Mouse (Mus musculus): ENCODE data around the gene Akap14. TPM values are rescaled to one million over a fixed set of nuclear protein-coding genes. Genes with fewer than 3 reads are reported as not detected.

Gene Akap14
- total and polyA plus RNA-seq, 3 experiments = 0.17 TPM; not detected in 2

DNA sequence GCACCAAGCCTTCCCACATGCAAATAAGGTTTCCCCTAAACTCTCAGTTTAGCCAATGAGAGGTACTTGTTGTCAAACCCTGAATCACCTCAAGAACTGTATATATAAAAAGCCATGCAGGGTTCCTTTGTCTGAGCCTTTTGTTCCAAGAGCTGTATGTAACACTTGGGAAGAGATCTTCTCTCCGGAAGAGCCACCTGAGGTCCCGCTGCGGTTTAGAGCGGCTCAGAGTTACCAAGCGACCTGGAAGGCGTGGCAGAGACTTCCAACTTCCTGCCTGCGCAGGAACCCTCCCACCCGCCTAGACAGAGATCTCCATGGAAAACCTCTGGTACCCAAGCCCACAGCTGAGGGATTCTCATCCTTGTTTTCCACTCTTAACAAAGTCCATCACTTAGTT lies 30.0 kb upstream of the Akap14 start:
- dilution Hi-C loops (cut with MboI; ENCODE audit: extremely low pct_ligation_motif_present, extremely low pct_unique_long_range_greater_than_20kb, low sequenced_read_pairs) = no loop called here
- H3K9ac ChIP-seq (ENCODE audit: insufficient read depth, low read depth) = no peak overlapping the region
- DNase-seq (ENCODE audit: extremely low read depth) = no peak
- H3K27me3 ChIP-seq (replicated peaks) = no peaks in the 10 kb centered on the region
- H3K9me3 ChIP-seq (replicated peaks; ENCODE audit: low read length) = no peaks in the 10 kb centered on the region
- no peak overlapping the region for H3K27ac ChIP-seq (ENCODE audit: insufficient read depth, low read depth)
- no peak overlapping the region for H3K4me3 ChIP-seq (replicated peaks in 1 of 3; ENCODE audit: low read depth in 2 of 3, low read length in 2 of 3, poor library complexity in 1 of 3)
- H3K4me1 ChIP-seq (ENCODE audit: control insufficient read depth in 1 of 2, insufficient read depth in 2 of 2) = no peaks in the 10 kb centered on the region
- H3K36me3 ChIP-seq (replicated peaks in 1 of 2; ENCODE audit: control insufficient read depth in 1 of 2, insufficient read depth in 1 of 2, low read length in 1 of 2) = no peaks in the 10 kb centered on the region
- in situ Hi-C loops (cut with MboI; ENCODE audit: low pct_ligation_motif_present, low pct_unique_long_range_greater_than_20kb, low sequenced_read_pairs) = no loop called here
- H3K79me2 ChIP-seq (replicated peaks; ENCODE audit: control insufficient read depth, extremely low read depth, insufficient read depth, poor library complexity, severe bottlenecking) = no peaks in the 10 kb centered on the region
- no peak overlapping the region for H3K4me2 ChIP-seq (ENCODE audit: insufficient read depth, low read depth, poor library complexity, severe bottlenecking)
- TF ChIP-seq JUN (IDR thresholded peaks at IDR 0.05; ENCODE audit: insufficient read depth, low read depth, low read length) = no peak
- TF ChIP-seq NRF1 (IDR thresholded peaks at IDR 0.05; ENCODE audit: low read depth, low read length) = no peak
- no peak for TF ChIP-seq POLR2AphosphoS2 (IDR thresholded peaks at IDR 0.05; ENCODE audit: low read depth, low read length)
- no peak for TF ChIP-seq USF2 (conservative IDR thresholded peaks at IDR 0.05; ENCODE audit: low read depth, low read length)
- no peak for TF ChIP-seq MAZ (IDR thresholded peaks at IDR 0.05; ENCODE audit: low read depth, low read length)
- no peak for TF ChIP-seq TBP (conservative IDR thresholded peaks at IDR 0.05; ENCODE audit: low read depth, low read length)
- no peak for TF ChIP-seq SMC3 (IDR thresholded peaks at IDR 0.05; ENCODE audit: low read depth, low read length)
- TF ChIP-seq E2F4 (IDR thresholded peaks at IDR 0.05; ENCODE audit: insufficient replicate concordance, low read depth, low read length) = no peak
- TF ChIP-seq SIN3A (IDR thresholded peaks at IDR 0.05; ENCODE audit: low read length) = no peak
- TF ChIP-seq MAFK (IDR thresholded peaks at IDR 0.05; ENCODE audit: insufficient replicate concordance, low read length) = no peak
- TF ChIP-seq CHD2 (IDR thresholded peaks at IDR 0.05; ENCODE audit: low read length) = no peak
- TF ChIP-seq USF1 (IDR thresholded peaks at IDR 0.05; ENCODE audit: low read depth, low read length) = no peak
- no peak for TF ChIP-seq ZC3H11A (IDR thresholded peaks at IDR 0.05; ENCODE audit: low read depth, low read length)
- no peak for TF ChIP-seq EP300 (IDR thresholded peaks at IDR 0.05; ENCODE audit: low read length)
- TF ChIP-seq HCFC1 (IDR thresholded peaks at IDR 0.05; ENCODE audit: low read depth, low read length) = no peak
- no peak for TF ChIP-seq BHLHE40 (IDR thresholded peaks at IDR 0.05; ENCODE audit: low read depth, low read length)

- Histone ChIP-seq H3K4me1 (ENCODE audit: control insufficient read depth in 1 of 2, insufficient read depth in 2 of 2) (peaks cover 0 to 3% of the 10 kb centered on the region in 2 experiments; a peak in 1 of 4 replicates), H3K9me3 (replicated peaks; ENCODE audit: low read length) (no peaks in the 10 kb centered on the region), H3K27ac (ENCODE audit: insufficient read depth, low read depth) (peak overlapping the region; percentile 46), H3K27me3 (replicated peaks) (no peaks in the 10 kb centered on the region), H3K9ac (ENCODE audit: insufficient read depth, low read depth) (peak overlapping the region; percentile 47), H3K4me2 (ENCODE audit: insufficient read depth, low read depth, poor library complexity, severe bottlenecking) (peak overlapping the region; percentile 50; the same call in 1 of the 2 replicates), H3K4me3 (replicated peaks in 1 of 3; ENCODE audit: low read depth in 2 of 3, low read length in 2 of 3, poor library complexity in 1 of 3) (peak overlapping the region; percentile 65 to 77 (median 75)), H3K79me2 (replicated peaks; ENCODE audit: control insufficient read depth, extremely low read depth, insufficient read depth, poor library complexity, severe bottlenecking) (peaks cover 12% of the 10 kb centered on the region), H3K36me3 (replicated peaks in 1 of 2; ENCODE audit: control insufficient read depth in 1 of 2, insufficient read depth in 1 of 2, low read length in 1 of 2) (peaks cover 9 to 19% of the 10 kb centered on the region in 2 experiments)
- dilution Hi-C loops (cut with MboI; ENCODE audit: extremely low pct_ligation_motif_present, extremely low pct_unique_long_range_greater_than_20kb, low sequenced_read_pairs) (no loop called here), in situ Hi-C loops (cut with MboI; ENCODE audit: low pct_ligation_motif_present, low pct_unique_long_range_greater_than_20kb, low sequenced_read_pairs) (no loop called here)
- DNase-seq (ENCODE audit: extremely low read depth) = no peak
- TF ChIP-seq BHLHE40 (IDR thresholded peaks at IDR 0.05; ENCODE audit: low read depth, low read length) = peak; percentile 30; the same call in 1 of the 2 replicates
- no peak for TF ChIP-seq MYC (IDR thresholded peaks at IDR 0.05; ENCODE audit: low read depth, low read length)
- TF ChIP-seq CHD2 (IDR thresholded peaks at IDR 0.05; ENCODE audit: low read length) = no peak
- TF ChIP-seq ZC3H11A (IDR thresholded peaks at IDR 0.05; ENCODE audit: low read depth, low read length) = no peak
Measured at GRCm38 (mm10) chrX:37191744-37192379, 23.2 kb upstream of the Akap14 start.

All from CH12.LX (cell line).